Mouse (Mus musculus) hindbrain, embryonic 10.5 days (tissue): ENCODE results near the gene Sumf1. TPM values are rescaled to one million over a fixed set of nuclear protein-coding genes. Genes with fewer than 3 reads are reported as not detected.

Source experiments
- DNase-seq: peaks from one replicate; pipeline ENCODE4 v3.0.0-alpha.2; 2017; ENCODE audit warnings: low spot score
- H3K27ac ChIP-seq: fragments of 300-500 bp; sonication (generic); 2 replicates; pipeline ENCODE4 v1.5.1; 2016; ENCODE audit warnings: mild to moderate bottlenecking, moderate library complexity
- H3K27me3 ChIP-seq: fragments of 300-500 bp; sonication (generic); 2 replicates; pipeline ENCODE4 v1.6.1; 2016; ENCODE audit warnings: mild to moderate bottlenecking; ENCODE audit not compliant: poor library complexity, insufficient read depth, severe bottlenecking
- H3K36me3 ChIP-seq: fragments of 300-500 bp; sonication (generic); 2 replicates; pipeline ENCODE4 v1.6.1; 2016; ENCODE audit warnings: mild to moderate bottlenecking, moderate library complexity
- H3K4me1 ChIP-seq: fragments of 300-500 bp; sonication (generic); replicated peaks from 2 replicates; pipeline ENCODE4 v1.6.1; 2016; ENCODE audit warnings: mild to moderate bottlenecking
- H3K4me3 ChIP-seq: fragments of 300-500 bp; sonication (generic); 2 replicates; pipeline ENCODE4 v1.5.1; 2016; ENCODE audit warnings: mild to moderate bottlenecking, moderate library complexity
- H3K9me3 ChIP-seq: fragments of 300-500 bp; sonication (generic); 2 replicates; pipeline ENCODE4 v1.6.1; 2016; ENCODE audit warnings: mild to moderate bottlenecking, moderate library complexity
- WGBS: fragments of 180-500 bp; shearing (Covaris S2); methylation state at CpG from one replicate; pipeline ENCODE4 v1.1.7; 2016; 5-methylcytosine and 5-hydroxymethylcytosine counted together
- polyA plus RNA-seq: library from polyadenylated mRNA; unstranded; fragments of >200 nt; fragmentation: Nextera tagmentation; extraction: Ambion mirVana; gene quantifications from 2 replicates; pipeline ENCODE4 v1.2.1, GENCODE M21; 2016

The Sumf1 gene
- polyA plus RNA-seq, 1 experiment from 2014 or later = 12.2 TPM

- 75% methylated on average over 3 of the region's 3 CpGs for WGBS
Observed at GRCm38 (mm10) chr6:108217987-108218386, 32.6 kb upstream of the Sumf1 start.

GRCm38 (mm10) chr6:108216832-108217231, 31.4 kb upstream of the Sumf1 start:
- Histone ChIP-seq H3K27me3 (no peaks in the 10 kb centered on the region), H3K9me3 (no peaks in the 10 kb centered on the region), H3K36me3 (no peaks in the 10 kb centered on the region; the same call in 1 of the 2 replicates), H3K4me1 (peaks cover 25% of the 10 kb centered on the region), H3K27ac (no peak overlapping the region), H3K4me3 (no peak overlapping the region)
- 92% methylated on average over 8 of the region's 8 CpGs for WGBS
- no peak for DNase-seq

More at GRCm38 (mm10) chr6:108217987-108218386, 32.6 kb upstream of the Sumf1 start:
- Histone ChIP-seq H3K4me1 (peaks cover 22% of the 10 kb centered on the region), H3K4me3 (no peak overlapping the region), H3K36me3 (no peaks in the 10 kb centered on the region; the same call in 1 of the 2 replicates), H3K9me3 (no peaks in the 10 kb centered on the region), H3K27ac (no peak overlapping the region), H3K27me3 (no peaks in the 10 kb centered on the region)
- DNase-seq = no peak

- Histone ChIP-seq H3K36me3 (no peaks in the 10 kb centered on the region; the same call in 1 of the 2 replicates), H3K27ac (no peak overlapping the region), H3K9me3 (no peaks in the 10 kb centered on the region), H3K4me3 (no peak overlapping the region), H3K27me3 (no peaks in the 10 kb centered on the region; the same call in 1 of the 2 replicates), H3K4me1 (peaks cover 32% of the 10 kb centered on the region)
- WGBS = 71% methylated on average over 5 of the region's 5 CpGs
- DNase-seq = no peak
Observed at GRCm38 (mm10) chr6:108216091-108216490, 30.7 kb upstream of the Sumf1 start.

GRCm38 (mm10) chr6:108214294-108214925, 29.0 kb upstream of the Sumf1 start:
- no peaks in the 10 kb centered on the region; the same call in 1 of the 2 replicates for H3K27me3 ChIP-seq
- WGBS = 13% methylated on average over 10 of the region's 10 CpGs

GRCm38 (mm10) chr6:108213481-108214293, 28.3 kb upstream of the Sumf1 start:
- H3K4me1 ChIP-seq = peaks cover 35% of the 10 kb centered on the region
- DNase-seq = no peak
- peak overlapping the region; percentile 87 for H3K27ac ChIP-seq
- no peaks in the 10 kb centered on the region for H3K9me3 ChIP-seq
- H3K4me3 ChIP-seq = peak overlapping the region; percentile 83
- no peaks in the 10 kb centered on the region; the same call in 1 of the 2 replicates for H3K27me3 ChIP-seq
- under 1% methylated on average over 29 of the region's 29 CpGs for WGBS
- no peaks in the 10 kb centered on the region; the same call in 1 of the 2 replicates for H3K36me3 ChIP-seq

More at GRCm38 (mm10) chr6:108214294-108214925, 29.0 kb upstream of the Sumf1 start:
- DNase-seq = no peak
- H3K36me3 ChIP-seq = no peaks in the 10 kb centered on the region; the same call in 1 of the 2 replicates
- H3K27ac ChIP-seq = no peak overlapping the region
- H3K4me1 ChIP-seq = peaks cover 35% of the 10 kb centered on the region
- peak overlapping the region; percentile 83 for H3K4me3 ChIP-seq
- no peaks in the 10 kb centered on the region for H3K9me3 ChIP-seq

GRCm38 (mm10) chr6:108212881-108213295, 27.5 kb upstream of the Sumf1 start, which contains the start of gene Itpr1:
Gene Itpr1 (plus strand): TSS chr6:108213096.
- Histone ChIP-seq H3K9me3 (no peaks in the 10 kb centered on the region), H3K27ac (peak within 1 kb of the TSS; percentile 87), H3K4me1 (peaks cover 35% of the 10 kb centered on the region), H3K36me3 (no peaks in the 10 kb centered on the region), H3K4me3 (peak within 1 kb of the TSS; percentile 83), H3K27me3 (no peaks in the 10 kb centered on the region; the same call in 1 of the 2 replicates)
- under 1% methylated on average over 27 of the region's 27 CpGs for WGBS
- peak; percentile 98 for DNase-seq

GRCm38 (mm10) chr6:108211896-108212880, 26.8 kb upstream of the Sumf1 start:
- no peaks in the 10 kb centered on the region; the same call in 1 of the 2 replicates for H3K27me3 ChIP-seq
- H3K36me3 ChIP-seq = no peaks in the 10 kb centered on the region
- no peaks in the 10 kb centered on the region for H3K9me3 ChIP-seq
- peaks cover 35% of the 10 kb centered on the region for H3K4me1 ChIP-seq
- WGBS = 7% methylated on average over 36 of the region's 36 CpGs
- H3K4me3 ChIP-seq = peak overlapping the region; percentile 83
- peak; percentile 55 for DNase-seq
- H3K27ac ChIP-seq = peak overlapping the region; percentile 87

- H3K36me3 ChIP-seq = no peaks in the 10 kb centered on the region
- no peak overlapping the region for H3K4me3 ChIP-seq
- H3K9me3 ChIP-seq = no peaks in the 10 kb centered on the region
- DNase-seq = no peak
- H3K27ac ChIP-seq = no peak overlapping the region
- 84% methylated on average over 5 of the region's 5 CpGs for WGBS
- peaks cover 12% of the 10 kb centered on the region; the same call in 1 of the 2 replicates for H3K4me1 ChIP-seq
- no peaks in the 10 kb centered on the region; the same call in 1 of the 2 replicates for H3K27me3 ChIP-seq
Observed at GRCm38 (mm10) chr6:108206914-108207566, 21.7 kb upstream of the Sumf1 start.

- Histone ChIP-seq H3K27ac (no peak overlapping the region), H3K27me3 (no peaks in the 10 kb centered on the region; the same call in 1 of the 2 replicates), H3K4me3 (no peak overlapping the region), H3K9me3 (no peaks in the 10 kb centered on the region), H3K4me1 (peaks cover 3% of the 10 kb centered on the region; the same call in 1 of the 2 replicates), H3K36me3 (no peaks in the 10 kb centered on the region)
- WGBS = 87% methylated on average over 4 of the region's 4 CpGs
- DNase-seq = no peak
Observed at GRCm38 (mm10) chr6:108206145-108206544, 20.8 kb upstream of the Sumf1 start.

GRCm38 (mm10) chr6:108204322-108204721, 18.9 kb upstream of the Sumf1 start:
- WGBS = 88% methylated on average over 2 of the region's 2 CpGs
- Histone ChIP-seq H3K36me3 (no peaks in the 10 kb centered on the region), H3K27me3 (no peaks in the 10 kb centered on the region; the same call in 1 of the 2 replicates), H3K9me3 (no peaks in the 10 kb centered on the region), H3K4me1 (no peaks in the 10 kb centered on the region), H3K27ac (no peak overlapping the region), H3K4me3 (no peak overlapping the region)
- no peak for DNase-seq

GRCm38 (mm10) chr6:108198286-108198685, 12.9 kb upstream of the Sumf1 start:
- Histone ChIP-seq H3K27ac (no peak overlapping the region), H3K27me3 (no peaks in the 10 kb centered on the region), H3K4me3 (no peak overlapping the region), H3K36me3 (no peaks in the 10 kb centered on the region), H3K4me1 (no peaks in the 10 kb centered on the region), H3K9me3 (no peaks in the 10 kb centered on the region)
- no peak for DNase-seq
- 90% methylated on average over 7 of the region's 7 CpGs for whole genome bisulfite sequencing
